Mouse (Mus musculus) heart, adult 2 months (tissue): Measurements from ENCODE around the gene Gm29797.

Source experiments
- CTCF ChIP-seq: fragments of 200-600 bp; IDR thresholded peaks from 2 replicates; pipeline ENCODE4 v1.8.1; 2022; ENCODE audit warnings: antibody characterized with exemption, mild to moderate bottlenecking, moderate library complexity
- EP300 ChIP-seq: fragments of 200-500 bp; IDR thresholded peaks from 2 replicates; pipeline ENCODE4 v1.6.1; 2011; ENCODE audit warnings: low read depth, low read length, control low read depth; ENCODE audit not compliant: insufficient read depth
- POLR2A ChIP-seq: fragments of 200-500 bp; IDR thresholded peaks from 2 replicates; pipeline ENCODE4 v1.6.1; 2011; ENCODE audit warnings: mild to moderate bottlenecking, low read depth, low read length, control low read depth; ENCODE audit not compliant: insufficient read depth

DNA sequence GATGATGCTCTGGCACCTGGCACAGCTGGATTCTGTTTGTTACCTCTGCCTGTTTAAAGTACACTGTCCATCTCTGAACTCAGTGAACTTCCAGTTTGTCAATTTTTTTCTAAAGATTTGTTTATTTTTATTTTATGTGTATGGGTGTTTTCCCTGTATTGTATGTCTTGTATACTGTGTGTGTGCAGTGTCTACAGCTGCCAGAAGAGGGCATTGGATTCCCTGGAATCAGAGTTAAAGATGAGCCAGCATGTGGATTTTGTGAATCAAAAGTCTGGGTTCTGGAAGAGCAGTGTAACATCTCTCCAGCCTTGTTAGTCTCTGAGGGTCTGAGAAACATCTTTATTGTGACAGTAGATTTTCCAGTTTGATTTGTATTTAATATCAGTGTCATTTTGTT is 33.4 kb upstream of the Gm29797 start:
- peak; percentile 78 for TF ChIP-seq CTCF
- no peak for TF ChIP-seq POLR2A
- TF ChIP-seq EP300 = no peak
